Mouse (Mus musculus): Measurements from ENCODE around the gene Twnk. TPM values are rescaled to one million over a fixed set of nuclear protein-coding genes. Genes with fewer than 3 reads are reported as not detected.

Twnk gene
- polyA plus RNA-seq, 1 experiment = 0.17 TPM

DNA sequence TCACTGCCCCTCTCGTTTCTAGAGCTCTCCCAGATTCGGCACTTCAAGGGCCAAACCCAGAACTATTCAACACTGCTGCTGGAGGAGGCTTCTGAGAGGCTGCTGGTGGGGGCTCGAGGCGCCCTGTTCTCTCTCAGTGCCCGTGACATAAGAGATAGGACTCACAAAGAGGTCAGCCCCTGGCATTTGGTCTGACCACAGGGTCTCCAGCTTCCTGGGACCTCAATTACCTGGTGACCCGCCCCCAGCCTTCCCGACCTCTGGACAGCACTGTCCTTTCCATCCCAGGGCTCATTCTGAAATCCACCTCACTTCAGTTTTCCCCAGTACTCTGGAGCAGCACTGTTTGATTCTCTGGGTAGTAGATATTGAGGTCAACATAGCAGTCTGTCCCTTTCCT is 12.8 kb upstream of the Twnk start:
- TF ChIP-seq GATA1 (IDR thresholded peaks at IDR 0.05; ENCODE audit: low read length) = no peak
- TF ChIP-seq TAL1 (IDR thresholded peaks at IDR 0.05; ENCODE audit: low read length) = no peak
- H3K9me3 ChIP-seq (ENCODE audit: control insufficient read depth, low read length) = no peaks in the 10 kb centered on the region
- H3K4me3 ChIP-seq (replicated peaks) = no peak overlapping the region
- peaks cover 38% of the 10 kb centered on the region for H3K27me3 ChIP-seq (ENCODE audit: control insufficient read depth)
- H3K4me1 ChIP-seq (ENCODE audit: control insufficient read depth) = peaks cover 20% of the 10 kb centered on the region
- peaks cover 8% of the 10 kb centered on the region; the same call in 1 of the 2 replicates for H3K36me3 ChIP-seq (ENCODE audit: control insufficient read depth)

DNA sequence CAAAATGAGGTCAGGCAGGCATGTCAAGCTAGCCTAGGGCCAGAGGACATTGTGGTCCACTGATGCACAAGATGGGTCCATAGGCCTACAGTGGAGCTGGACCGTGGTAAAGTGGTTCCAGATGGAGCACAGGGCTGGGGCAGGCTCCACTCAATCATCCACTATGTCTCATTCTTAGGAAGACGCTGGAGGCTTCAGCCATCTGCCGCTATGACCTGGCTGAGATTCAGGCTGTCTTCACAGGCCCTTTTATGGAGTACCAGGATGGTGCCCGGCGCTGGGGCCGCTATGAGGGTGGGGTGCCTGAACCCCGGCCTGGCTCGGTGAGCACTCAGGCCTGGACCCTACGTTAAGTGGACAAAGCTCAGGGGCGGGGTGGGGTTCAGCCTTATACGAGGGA is 7.7 kb upstream of the Twnk start:
- H3K4me3 ChIP-seq (replicated peaks) = no peak overlapping the region
- no peak for TF ChIP-seq GATA1 (IDR thresholded peaks at IDR 0.05; ENCODE audit: low read length)
- no peak for TF ChIP-seq TAL1 (IDR thresholded peaks at IDR 0.05; ENCODE audit: low read length)

GRCm38 (mm10) chr19:44999647-45000046 is 5.8 kb upstream of the Twnk start:
- Histone ChIP-seq H3K36me3 (ENCODE audit: control insufficient read depth) (peaks cover 54% of the 10 kb centered on the region), H3K9me3 (ENCODE audit: control insufficient read depth, low read length) (no peaks in the 10 kb centered on the region), H3K27me3 (ENCODE audit: control insufficient read depth) (no peaks in the 10 kb centered on the region), H3K4me3 (replicated peaks) (no peak overlapping the region), H3K4me1 (ENCODE audit: control insufficient read depth) (peaks cover 20% of the 10 kb centered on the region)
- TF ChIP-seq GATA1 (IDR thresholded peaks at IDR 0.05; ENCODE audit: low read length) (no peak), TAL1 (IDR thresholded peaks at IDR 0.05; ENCODE audit: low read length) (no peak)

More for the DNA sequence above, 7.7 kb upstream of the Twnk start:
- no peaks in the 10 kb centered on the region for H3K9me3 ChIP-seq (ENCODE audit: control insufficient read depth, low read length)
- no peaks in the 10 kb centered on the region for H3K27me3 ChIP-seq (ENCODE audit: control insufficient read depth)
- H3K4me1 ChIP-seq (ENCODE audit: control insufficient read depth) = peaks cover 20% of the 10 kb centered on the region
- H3K36me3 ChIP-seq (ENCODE audit: control insufficient read depth) = peaks cover 35% of the 10 kb centered on the region

DNA sequence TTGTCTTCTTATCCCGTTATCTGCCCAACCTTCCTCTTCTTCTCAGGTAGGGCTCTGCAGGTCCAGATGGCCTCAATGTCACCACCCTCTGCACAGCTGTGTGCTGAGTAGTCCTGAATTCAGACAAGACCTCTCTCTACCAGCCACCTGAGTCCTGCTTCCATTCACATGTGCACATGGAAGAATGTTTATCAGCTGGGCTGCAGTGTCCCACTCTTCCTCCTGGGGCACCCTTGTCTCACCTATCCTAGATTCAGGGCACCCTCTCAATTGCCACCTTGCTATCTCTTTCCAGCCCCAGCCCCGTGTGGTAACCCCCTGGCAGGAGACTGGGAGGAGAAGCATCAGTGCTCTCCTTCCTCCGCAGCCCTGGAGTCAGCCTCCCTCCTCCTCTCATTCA is 3.2 kb upstream of the Twnk start:
- Histone ChIP-seq H3K4me1 (ENCODE audit: control insufficient read depth) (peaks cover 26% of the 10 kb centered on the region), H3K27me3 (ENCODE audit: control insufficient read depth) (no peaks in the 10 kb centered on the region), H3K36me3 (ENCODE audit: control insufficient read depth) (peaks cover 52% of the 10 kb centered on the region), H3K4me3 (replicated peaks) (no peak overlapping the region), H3K9me3 (ENCODE audit: control insufficient read depth, low read length) (no peaks in the 10 kb centered on the region)
- no peak for TF ChIP-seq GATA1 (IDR thresholded peaks at IDR 0.05; ENCODE audit: low read length)
- TF ChIP-seq TAL1 (IDR thresholded peaks at IDR 0.05; ENCODE audit: low read length) = no peak

- no peak for TF ChIP-seq TAL1 (IDR thresholded peaks at IDR 0.05; ENCODE audit: low read length)
- Histone ChIP-seq H3K4me3 (replicated peaks) (no peak overlapping the region), H3K36me3 (ENCODE audit: control insufficient read depth) (peaks cover 53% of the 10 kb centered on the region), H3K9me3 (ENCODE audit: control insufficient read depth, low read length) (no peaks in the 10 kb centered on the region), H3K4me1 (ENCODE audit: control insufficient read depth) (peaks cover 27% of the 10 kb centered on the region), H3K27me3 (ENCODE audit: control insufficient read depth) (no peaks in the 10 kb centered on the region)
Observed at GRCm38 (mm10) chr19:45003740-45004516, 1.5 kb upstream of the Twnk start.

GRCm38 (mm10) chr19:45005957-45006712 is 672 bp downstream of the Twnk start, which contains the start of gene Mrpl43:
Gene Mrpl43 (minus strand): TSS chr19:45006442.
- Histone ChIP-seq H3K9me3 (ENCODE audit: control insufficient read depth, low read length) (no peaks in the 10 kb centered on the region), H3K4me3 (replicated peaks) (peak within 1 kb of the TSS; percentile 79), H3K36me3 (ENCODE audit: control insufficient read depth) (peaks cover 65% of the 10 kb centered on the region), H3K4me1 (ENCODE audit: control insufficient read depth) (peaks cover 27% of the 10 kb centered on the region), H3K27me3 (ENCODE audit: control insufficient read depth) (no peaks in the 10 kb centered on the region)
- TF ChIP-seq TAL1 (IDR thresholded peaks at IDR 0.05; ENCODE audit: low read length) (no peak), GATA1 (IDR thresholded peaks at IDR 0.05; ENCODE audit: low read length) (no peak)

DNA sequence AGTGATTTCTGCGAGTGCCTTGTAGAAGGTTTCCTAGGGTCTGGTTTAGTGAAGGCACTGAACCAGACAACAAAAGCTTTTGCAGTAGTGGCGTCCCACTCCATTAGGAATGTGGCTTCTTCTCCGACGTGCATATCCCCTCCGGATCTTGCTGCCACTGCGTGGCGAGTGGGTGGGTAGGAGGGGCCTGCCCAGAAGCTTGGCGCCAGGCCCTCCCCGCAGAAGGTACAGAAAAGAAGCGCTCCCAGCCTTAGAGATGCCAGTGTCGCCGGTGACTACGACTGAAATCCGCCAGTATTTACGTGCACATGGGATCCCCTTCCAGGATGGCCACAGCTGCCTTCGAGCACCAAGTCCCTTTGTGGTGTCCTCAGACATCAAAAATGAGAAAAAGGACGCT is 1.6 kb downstream of the Twnk start:
- peaks cover 67% of the 10 kb centered on the region for H3K36me3 ChIP-seq (ENCODE audit: control insufficient read depth)
- no peaks in the 10 kb centered on the region for H3K27me3 ChIP-seq (ENCODE audit: control insufficient read depth)
- H3K4me1 ChIP-seq (ENCODE audit: control insufficient read depth) = peaks cover 27% of the 10 kb centered on the region
- TF ChIP-seq TAL1 (IDR thresholded peaks at IDR 0.05; ENCODE audit: low read length) = no peak
- TF ChIP-seq GATA1 (IDR thresholded peaks at IDR 0.05; ENCODE audit: low read length) = no peak
- peak overlapping the region; percentile 79 for H3K4me3 ChIP-seq (replicated peaks)
- no peaks in the 10 kb centered on the region for H3K9me3 ChIP-seq (ENCODE audit: control insufficient read depth, low read length)

- no peaks in the 10 kb centered on the region for H3K27me3 ChIP-seq (ENCODE audit: control insufficient read depth)
- no peaks in the 10 kb centered on the region for H3K9me3 ChIP-seq (ENCODE audit: control insufficient read depth, low read length)
- H3K36me3 ChIP-seq (ENCODE audit: control insufficient read depth) = peaks cover 68% of the 10 kb centered on the region
- TF ChIP-seq TAL1 (IDR thresholded peaks at IDR 0.05; ENCODE audit: low read length) (no peak), GATA1 (IDR thresholded peaks at IDR 0.05; ENCODE audit: low read length) (no peak)
- peaks cover 27% of the 10 kb centered on the region for H3K4me1 ChIP-seq (ENCODE audit: control insufficient read depth)
- peak overlapping the region; percentile 79 for H3K4me3 ChIP-seq (replicated peaks)
Observed at GRCm38 (mm10) chr19:45007425-45008191, 2.1 kb downstream of the Twnk start.

DNA sequence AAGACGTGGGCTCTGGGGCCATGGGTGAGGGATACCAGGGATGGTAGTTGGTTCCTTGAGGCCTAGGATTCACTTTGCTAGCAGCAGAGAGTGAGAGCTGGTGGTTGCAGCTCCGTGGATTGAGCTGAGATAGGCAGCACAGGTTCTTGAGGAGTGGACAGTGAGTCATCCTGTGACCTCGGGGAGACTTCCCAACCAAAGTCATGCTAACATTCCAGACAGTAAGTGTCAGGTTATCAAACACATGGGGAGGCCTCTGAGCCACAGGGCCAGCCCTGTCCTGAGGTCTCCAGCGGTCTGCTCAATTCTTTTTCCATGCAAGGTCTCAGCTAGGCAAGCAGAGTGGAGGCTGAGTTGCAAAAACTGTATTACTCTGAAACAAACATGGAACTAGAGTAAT is 5.2 kb downstream of the Twnk start:
- no peak for TF ChIP-seq TAL1 (IDR thresholded peaks at IDR 0.05; ENCODE audit: low read length)
- no peak for TF ChIP-seq GATA1 (IDR thresholded peaks at IDR 0.05; ENCODE audit: low read length)
- Histone ChIP-seq H3K9me3 (ENCODE audit: control insufficient read depth, low read length) (no peaks in the 10 kb centered on the region), H3K4me3 (replicated peaks) (no peak overlapping the region), H3K36me3 (ENCODE audit: control insufficient read depth) (peaks cover 47% of the 10 kb centered on the region), H3K27me3 (ENCODE audit: control insufficient read depth) (peaks cover 9% of the 10 kb centered on the region), H3K4me1 (ENCODE audit: control insufficient read depth) (peaks cover 39% of the 10 kb centered on the region)

Measured in erythroblast, embryonic 14.5 days (primary cell).